Mouse (Mus musculus) neural tube, embryonic 10.5 days (tissue): ENCODE results near the gene Ric8b.

Experiments
- DNase-seq: peaks from one replicate; pipeline ENCODE4 v3.0.0-alpha.2; 2017; ENCODE audit warnings: low spot score; ENCODE audit errors: extremely low spot score

Gene Ric8b

DNA sequence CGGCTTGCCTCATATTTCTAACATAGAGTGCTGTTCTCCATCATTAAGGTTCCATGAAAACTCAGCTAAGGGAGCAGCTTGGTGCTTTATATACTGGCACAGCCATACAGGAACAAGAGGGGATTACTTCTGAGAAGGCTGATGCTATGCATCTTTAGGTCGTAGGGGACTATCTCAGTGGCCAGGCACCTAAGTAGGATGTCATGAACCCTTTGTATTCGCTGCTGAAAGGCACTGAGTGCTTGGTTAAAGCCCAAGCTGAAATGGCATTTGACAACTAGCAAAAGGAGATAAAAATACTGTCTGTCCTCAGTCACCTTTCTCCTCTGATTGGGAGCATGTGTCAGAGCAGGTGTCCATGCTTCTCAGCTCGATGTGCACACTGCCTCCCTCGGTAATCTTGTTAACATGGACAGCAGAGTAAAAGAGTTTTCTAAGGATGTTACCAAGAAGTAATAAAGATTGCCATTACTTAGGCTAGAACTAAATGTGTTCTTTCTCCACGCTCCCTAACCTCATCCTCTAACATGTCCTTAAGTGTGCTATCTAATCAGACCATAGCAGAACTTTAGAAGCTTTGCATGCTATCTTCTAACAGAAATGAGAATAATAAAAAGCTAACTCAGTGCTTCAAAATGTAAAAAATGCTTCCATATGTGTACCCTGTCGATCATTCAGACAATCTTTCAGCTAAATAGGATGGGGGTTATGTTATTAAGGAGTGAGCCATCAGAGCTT is 89.3 kb downstream of the Ric8b start:
- DNase-seq = no peak

DNA sequence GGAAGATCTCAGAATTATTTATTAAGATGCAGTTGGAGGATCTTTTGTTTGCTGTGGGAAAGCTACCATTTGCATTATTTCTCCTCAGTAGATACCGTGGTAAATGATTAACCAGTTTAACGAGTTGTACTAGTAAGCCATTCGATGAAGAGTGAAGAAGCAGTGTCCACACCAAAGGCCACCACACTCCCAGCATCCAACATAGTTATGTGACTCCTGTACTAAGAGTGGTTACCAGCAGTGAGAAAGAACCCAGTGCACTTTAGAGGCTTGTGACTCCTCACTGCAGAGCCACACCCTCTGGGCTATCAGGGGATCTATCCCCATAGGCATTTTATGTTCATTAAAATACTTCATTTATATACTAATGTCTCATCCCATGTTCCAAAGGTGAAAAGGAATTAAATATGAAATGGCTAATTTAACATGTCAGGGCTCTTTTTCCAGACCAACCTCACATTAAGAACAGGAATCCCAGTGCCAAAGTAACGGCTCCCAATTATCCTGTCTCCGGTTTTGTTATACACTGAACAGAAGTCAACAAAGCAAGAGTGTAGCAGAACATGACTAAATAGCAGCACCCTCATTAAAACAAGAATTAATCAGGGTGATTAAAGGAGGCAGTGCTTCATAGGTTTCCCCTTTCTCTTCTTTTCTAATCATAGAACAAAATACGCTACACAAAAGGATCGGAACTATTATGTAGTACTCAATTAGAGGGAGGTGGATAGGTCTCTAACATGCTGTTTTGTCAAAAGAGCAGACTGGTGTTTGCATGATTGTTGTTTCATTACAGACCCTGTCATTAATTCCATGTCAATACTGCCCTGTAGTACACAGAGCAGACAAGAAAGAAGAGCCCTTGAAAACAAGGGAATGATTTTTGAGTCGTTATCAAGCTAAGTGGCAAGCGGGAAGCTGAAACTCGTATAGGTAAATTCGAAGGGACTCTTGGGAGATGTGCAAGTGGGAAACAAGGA is 90.7 kb downstream of the Ric8b start:
- no peak for DNase-seq

DNA sequence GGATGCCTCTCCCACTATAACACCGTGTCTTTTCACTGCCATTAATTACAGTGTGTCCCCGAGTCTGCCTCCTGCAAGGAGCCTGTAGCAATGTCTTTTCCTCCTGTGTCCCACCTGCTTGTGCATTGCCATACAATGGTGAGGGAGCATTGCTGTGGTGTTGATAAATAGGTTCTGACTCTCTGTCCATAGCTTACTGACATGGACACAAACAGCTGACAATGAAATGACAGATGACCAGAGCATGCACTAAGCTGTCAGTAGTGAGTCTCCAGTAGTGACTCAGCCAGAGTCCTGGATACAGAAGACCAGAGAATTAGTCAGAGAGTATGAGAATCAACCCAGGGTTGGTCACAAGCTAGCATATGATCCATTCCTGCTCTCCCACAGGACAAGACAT is 93.7 kb downstream of the Ric8b start:
- no peak for DNase-seq

DNA sequence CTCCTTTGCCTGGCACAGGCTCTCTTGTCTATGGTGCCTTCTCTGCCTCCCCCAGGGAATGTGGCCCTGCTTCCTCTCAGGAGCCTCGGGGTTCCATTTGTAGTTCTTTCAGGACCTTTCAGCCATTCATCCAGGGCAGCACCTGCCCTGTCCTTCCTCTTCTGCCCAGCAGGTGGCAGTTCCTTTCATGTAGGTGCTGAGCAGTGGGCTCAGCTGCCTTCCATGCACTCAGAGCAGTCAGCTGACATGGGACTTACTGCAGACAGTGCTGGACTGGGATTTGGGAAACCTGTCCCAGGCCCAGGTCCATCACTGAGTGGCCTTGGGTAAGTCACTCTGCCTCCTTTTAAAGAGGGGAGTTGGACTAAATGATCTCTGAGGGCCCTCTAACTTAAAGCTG is 96.0 kb downstream of the Ric8b start:
- peak; percentile 57 for DNase-seq

DNA sequence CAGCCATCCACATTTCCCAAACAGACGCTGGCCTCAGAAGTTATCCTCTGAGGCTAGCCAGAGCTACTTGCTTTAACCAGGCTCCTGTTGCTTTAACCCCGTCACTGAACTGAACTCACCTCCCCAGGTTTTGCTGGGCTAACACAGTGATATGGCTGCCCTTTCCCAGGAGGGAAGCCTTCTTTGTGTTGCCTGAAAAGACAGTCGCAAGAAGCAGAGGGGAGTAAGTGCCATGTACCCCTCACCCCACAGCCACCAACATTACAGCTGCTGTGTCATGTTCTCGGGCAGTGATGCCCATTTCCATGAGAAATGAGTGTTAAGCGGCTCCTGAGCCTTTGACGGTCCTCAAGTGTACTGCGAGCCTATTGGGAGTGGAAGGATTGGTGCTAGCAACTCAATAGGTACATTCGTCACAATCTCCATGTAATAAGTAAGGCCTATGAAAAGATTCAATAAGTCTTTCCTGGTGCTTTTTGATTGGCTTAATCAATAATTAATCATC is 96.6 kb downstream of the Ric8b start:
- DNase-seq = no peak

DNA sequence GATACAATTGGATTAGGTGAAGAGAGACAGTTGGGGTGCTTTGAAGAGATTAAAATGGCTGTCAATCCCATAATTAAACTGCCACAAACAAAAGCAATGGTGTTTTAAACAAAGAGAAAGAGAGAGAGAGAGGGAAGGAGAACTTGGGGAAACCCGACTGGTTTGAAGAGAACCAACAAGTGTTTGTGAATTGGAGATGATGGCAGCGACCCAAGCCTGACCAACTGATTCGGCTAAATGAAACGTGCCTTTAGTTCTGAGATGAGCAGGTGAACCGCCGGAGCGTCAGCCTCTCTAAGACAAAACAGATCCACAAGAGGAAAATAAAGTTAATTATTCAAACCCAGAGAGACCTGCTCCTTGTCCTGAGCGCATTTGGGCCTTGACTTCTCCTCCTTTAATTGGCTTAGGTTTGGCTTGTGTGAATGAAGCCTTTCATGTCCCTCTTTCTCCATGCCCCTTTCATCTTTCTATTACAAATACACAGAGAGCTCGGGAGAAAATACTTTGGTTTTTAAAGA is 97.1 kb downstream of the Ric8b start:
- DNase-seq = no peak

DNA sequence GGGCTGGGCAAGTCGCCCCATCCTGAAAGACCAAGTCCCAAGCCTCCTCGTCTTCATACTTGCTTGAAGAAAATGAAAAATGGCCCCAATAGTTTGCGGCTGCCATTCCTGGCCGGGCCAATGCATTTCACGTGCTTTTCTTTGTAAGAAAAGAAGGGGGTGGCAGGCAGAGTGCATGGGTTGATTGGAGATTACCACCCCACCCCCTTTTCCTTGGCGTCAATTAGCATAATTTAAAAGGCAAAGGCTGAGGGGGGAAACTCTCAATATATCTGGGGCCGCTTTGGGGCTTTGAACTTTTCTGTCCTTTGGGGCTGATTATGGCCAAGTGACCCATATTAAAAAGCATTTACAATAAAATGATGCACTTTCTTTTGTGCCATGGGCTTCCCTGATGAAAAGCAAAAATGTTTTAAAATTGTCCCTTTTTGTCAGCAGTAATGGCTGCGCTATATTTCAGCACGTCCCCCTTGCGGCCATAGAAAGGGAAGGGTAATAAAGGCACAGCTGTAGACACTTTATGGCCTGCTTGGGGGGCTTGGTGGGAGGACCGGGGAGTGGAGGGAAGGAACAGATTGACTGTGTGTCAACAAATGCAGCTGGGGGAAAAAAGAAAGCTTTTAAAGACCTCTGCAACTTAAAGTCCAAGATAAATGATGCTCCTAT is 105.4 kb downstream of the Ric8b start:
- DNase-seq = peak; percentile 46

DNA sequence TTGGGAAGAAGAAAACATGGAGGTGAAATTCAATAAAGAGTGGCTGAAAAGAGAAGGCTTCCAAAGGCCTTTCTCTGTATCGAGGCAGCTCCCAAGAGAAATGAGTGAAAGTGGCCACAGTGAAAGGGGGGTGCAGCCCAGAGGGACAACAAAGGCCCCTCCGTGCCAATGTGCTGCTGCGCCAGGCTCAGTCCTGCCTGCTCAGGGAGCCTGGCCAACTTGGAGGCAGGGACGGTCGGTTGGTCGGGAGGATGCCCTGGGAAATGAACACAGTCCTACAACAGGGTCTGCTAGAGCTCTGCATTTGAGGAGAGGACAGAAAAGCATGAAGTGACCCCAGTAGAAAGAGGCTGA is 105.9 kb downstream of the Ric8b start:
- peak; percentile 34 for DNase-seq

DNA sequence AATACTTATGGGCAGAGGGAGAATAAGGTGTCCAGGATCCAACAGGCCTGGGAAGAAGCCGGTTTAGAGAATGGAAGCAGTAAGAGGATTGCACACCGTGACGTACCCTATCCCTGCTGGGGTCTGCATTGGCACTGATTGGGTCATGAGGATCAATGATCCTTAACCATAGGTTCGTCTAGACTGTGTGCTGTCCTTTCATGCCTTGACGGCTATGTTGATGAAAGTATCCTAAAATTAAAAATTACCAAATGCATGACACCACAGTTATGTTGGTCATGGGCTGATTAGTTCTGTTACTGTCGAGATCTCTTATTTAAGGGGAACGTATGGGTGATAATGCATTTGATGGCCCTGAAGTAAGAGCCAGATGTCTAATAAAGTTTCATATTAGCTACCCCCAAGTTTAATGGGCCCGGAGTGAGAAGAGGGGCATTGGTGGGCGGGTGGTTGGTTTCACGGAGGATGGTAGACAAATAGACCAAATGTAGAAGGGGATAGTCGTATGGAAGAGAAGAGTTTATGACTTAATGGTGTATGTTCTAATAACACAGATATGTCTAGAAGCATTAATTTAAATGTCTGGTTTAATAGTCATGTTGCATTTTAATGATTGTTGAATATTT is 108.5 kb downstream of the Ric8b start:
- DNase-seq = no peak

DNA sequence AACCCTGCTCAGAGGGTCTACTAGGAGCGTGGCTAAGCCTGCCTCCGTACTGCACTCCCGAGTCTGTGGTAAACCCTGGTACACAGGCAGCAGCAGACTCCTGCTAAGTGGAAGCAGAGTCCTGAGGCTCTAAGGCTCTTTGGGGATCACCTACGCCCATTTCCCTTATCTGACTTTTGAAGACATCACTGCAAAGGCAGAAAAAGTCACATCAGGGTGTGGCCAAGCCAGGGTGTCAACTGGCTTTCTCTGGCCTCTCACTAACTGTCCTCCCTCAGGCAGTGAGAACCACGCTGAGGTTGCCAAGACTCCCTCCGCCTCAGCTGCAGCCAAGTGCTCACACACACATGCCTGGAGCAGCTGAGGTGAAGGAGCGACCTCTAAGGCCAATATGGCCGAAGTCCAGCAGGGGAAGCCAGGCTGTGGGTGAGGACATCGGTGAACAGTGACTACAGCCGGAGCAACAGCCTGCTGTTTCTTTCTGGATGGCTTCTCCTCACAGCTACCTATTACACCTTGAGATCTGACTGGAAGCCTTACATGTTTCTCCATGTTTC is 110.3 kb downstream of the Ric8b start:
- DNase-seq = no peak

DNA sequence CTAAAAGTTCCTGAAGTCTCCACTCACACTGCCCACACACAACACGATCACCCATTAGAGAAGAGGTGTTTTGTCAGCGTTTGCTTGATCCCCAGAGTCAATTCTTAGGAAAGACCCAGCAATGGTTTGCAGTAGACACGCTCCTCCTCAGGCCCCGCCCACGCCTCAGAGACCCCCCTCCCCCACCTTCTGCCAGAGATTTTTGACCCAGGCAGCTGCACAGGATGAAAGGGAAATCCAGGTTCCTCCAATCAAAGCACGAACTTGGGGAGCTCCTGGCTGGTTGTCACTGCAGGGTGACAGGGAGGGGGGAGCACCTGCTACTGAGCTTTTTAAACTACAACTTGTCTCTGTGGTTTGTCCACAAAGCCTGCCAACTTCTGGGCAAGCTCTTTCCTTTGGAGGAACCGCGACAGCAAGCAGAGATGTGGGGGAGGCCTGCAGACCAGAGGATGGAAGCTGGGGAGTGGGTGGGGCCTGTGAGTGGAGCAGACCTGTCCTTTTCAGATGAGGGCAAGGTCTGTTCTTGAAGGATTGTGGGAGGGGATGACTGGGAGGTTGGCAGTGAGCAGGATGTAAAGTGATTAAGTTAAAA is 117.8 kb downstream of the Ric8b start:
- no peak for DNase-seq

DNA sequence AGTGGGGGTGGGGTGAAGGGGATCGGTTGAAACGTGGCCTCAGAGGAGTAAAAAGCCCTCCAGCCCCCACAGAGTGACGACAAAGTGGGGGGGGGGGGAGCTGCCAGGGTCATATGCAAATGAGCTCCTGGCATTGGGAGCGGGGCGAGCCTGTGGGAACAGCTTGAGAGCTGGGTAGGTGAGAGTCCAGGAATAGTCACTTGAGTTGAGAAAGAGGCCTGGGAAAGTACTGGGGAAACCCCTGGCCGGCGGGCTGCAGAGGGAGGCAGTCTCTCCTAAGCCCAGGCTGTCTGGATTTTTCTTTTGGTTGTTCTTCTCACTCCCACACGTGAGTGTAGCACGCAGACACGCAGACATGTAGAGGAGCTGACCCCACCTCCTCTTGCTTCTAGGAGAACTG is 120.7 kb downstream of the Ric8b start:
- no peak for DNase-seq

DNA sequence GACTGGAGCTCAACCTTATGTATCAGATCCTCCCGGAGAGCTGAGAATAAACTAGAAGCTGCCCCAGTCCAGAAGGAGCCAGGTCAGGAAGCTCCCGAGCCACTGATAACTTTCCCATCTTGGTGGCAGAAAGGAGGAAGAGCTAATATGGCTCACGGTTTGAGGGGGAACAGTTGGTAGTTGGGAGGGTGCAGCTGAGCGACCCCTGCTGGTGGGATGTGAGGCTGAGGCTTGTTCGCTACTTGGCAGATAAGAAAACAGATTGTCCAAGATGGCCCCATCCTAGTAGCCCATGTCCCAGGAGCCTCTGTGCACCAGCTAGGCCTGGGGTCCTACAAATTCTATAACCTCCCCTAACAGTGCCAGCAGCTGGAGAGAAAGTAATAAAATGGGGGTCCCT is 121.4 kb downstream of the Ric8b start:
- DNase-seq = no peak

DNA sequence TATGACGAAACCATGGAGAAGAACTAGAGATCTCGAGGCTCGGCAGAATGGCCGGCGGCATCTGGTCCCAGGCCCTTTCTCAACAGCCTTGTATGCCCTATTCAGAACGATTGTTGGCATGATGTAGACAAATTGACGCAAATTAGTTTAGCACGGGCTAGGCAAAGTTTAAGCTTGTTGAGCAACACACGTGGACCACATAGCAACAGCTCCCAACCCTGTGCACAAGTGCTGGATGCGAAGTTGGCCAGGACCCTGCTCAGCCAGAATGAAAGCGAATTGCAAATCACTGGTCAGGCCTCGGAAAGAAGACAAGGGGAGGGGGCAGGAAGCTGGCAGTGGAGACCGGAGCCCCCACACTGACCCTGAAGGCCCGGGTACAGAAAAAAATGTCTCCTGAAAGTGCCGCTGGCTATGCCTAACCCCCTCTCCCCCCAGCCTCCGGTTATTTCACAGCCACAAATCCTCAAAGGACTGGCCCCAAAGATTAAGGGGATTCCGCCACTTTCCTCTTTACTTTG is 126.8 kb downstream of the Ric8b start:
- peak; percentile 64 for DNase-seq

DNA sequence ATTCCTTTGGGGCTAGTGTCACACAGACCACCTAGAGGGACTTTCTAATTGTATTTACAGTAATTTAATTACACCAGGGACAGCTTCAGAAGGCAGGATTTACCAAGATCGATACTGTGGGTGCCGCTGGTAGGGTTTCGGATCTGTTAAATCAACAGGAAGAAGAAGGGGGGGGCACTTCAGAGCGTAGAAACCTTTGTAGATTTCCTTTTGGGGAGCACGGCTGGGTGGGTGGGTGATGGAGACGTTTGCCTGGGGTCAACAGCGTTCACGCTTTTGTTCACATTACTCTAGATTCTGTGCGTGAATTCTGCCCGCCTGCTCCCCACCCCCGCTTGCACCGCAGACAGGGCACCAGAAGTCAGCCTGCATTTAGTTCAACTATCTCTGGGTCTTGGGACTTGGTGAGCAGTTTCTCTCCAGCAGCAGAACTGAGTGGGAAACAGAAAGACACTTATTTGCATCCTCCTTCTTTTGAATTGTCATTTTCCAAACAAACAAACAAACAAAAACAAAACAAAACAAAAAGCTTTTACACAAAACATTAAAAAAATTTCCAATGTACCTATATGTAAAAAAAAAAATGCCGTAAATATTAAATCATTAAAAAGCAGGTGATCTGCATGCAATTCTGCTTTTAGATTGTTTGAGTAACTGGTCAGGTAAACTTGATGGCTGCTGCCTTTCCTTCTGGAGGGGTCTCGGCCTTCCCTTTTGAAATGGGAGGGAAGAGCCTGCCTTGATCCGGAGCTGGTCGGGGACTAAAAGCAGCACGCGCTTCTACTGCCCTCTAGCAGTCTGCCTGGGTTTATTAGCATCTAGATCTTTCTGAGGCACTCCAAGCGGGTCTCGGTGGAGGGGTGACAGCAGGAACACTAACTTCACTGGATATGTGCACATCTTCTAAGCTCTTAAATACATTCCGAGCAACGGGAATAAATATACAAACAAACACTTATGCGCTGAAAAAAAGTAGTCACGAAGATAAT is 127.6 kb downstream of the Ric8b start:
- DNase-seq = peak; percentile 55

DNA sequence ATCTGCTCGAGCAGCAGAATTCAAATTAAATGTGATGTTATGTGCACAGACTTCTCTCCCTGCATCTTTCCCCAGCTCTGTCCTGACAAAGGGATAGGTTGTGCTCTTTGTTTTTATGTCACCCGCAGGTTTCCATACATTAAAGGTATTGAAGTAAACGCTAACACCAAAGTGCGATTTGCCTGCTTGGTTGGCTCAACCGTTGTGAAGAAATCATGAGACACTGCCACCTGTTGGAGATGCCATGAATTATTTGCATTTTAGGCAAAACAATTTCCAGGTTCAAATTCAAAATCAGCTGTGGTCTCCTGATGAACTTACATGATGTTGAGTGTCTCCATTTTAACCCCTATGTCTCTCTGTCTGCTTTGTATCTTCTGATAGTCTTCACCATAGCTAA is 129.2 kb downstream of the Ric8b start:
- DNase-seq = no peak

DNA sequence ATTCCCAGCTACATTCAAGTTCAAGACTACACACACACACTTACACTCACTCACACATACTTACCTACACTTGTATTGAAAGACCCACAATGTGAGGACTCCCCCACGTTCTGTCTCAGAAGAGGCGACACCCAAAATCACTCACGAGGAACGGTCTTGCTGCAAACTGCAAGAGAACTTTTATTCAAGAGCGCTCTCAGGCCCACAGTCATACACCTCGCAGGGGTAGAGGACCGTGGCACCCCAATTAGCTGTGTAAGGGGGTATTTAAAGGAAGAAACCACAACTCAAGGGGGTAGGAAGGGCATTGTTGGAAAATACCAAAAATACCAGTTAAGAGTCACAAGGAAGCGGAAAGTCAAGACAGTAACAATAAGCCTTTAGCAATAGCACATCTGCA is 130.6 kb downstream of the Ric8b start:
- no peak for DNase-seq

DNA sequence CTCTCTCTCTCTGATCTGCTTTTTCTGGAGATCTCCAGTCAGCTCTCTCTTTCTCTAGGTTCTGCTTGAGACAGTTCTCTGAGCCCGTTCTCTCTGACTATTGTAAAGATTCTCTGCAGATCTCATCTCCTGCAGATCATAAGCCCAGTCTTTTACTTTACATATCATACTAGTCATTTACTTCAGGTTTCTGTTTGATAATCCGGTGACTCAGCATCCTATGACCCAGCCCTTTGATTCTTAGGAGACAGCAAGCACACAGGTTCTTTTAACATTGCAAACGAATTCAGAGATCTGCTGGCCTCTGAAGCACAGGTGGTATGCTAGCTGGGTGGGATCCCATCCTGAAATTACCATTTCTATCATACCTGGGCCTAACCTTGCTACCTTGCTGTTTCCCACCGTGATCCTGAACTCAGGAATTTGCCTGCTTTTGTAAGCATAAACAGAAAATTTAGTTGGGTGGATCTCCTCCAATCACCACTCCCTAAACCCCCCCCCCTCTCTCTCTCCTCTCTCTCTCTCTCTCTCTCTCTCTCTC is 133.3 kb downstream of the Ric8b start:
- DNase-seq = no peak

DNA sequence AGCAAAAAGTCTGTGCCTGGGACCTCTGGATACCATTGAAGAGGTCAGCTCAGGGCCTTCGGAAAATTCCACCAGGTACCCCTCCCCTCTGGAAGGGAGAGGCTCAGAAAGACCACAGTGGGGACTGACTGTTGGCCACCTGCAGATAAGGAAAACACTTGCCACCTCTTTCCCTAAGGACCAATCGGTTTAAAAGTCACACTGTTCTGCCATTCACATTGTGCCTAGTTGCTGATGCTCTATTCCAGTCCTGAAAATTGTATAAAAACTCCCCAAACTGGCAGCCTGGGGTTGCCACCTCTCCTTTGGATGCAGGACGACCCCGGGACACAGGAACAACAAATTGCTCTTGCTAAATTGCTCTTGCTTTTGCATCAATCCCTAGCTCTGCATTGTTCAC is 135.0 kb downstream of the Ric8b start:
- DNase-seq = no peak
